Mouse (Mus musculus): ENCODE measurements around the gene Nxn. TPM values are rescaled to one million over a fixed set of nuclear protein-coding genes. Genes with fewer than 3 reads are reported as not detected.

Gene Nxn
- total RNA-seq, 2 experiments from 2014 or later: 11.6 to 12.2 TPM

- no peak overlapping the region for H3K27ac ChIP-seq
- H3K4me3 ChIP-seq: no peak overlapping the region
- no peak for DNase-seq (ENCODE audit: low spot score in 2 of 2)
- peak; percentile 68 for TF ChIP-seq CTCF (conservative IDR thresholded peaks at IDR 0.05)
These were observed 126.5 kb downstream of the Nxn start for GRCm38 (mm10) chr11:76272440-76272839.

DNA sequence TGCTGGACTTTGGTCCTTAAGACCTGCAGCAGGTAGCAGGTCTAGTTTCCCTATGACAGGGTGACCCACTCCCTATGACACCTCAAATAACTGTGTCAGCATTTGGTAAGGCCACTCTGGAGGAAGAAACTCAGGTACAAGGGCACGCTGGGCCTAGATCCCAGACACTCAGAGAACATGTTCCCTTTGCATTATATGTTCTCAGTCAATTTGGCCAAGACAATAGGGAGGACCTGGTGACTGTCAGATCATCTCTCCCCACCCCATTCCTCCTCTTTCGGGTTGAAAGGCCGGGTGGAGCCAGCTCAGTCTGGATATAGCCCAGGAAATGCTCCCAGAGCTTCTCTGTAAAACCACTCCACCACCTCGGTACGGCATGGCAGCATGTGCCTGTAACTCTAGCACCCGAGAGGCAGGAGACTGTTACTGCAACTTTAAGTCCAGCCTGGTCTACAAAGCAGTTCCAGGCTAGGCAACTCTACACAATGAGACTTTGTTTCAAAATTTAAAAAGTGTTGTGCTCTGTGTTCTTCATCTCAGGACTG lies 130.3 kb downstream of the Nxn start:
- Histone ChIP-seq H3K4me3 (no peak overlapping the region), H3K27ac (peak overlapping the region; percentile 62; the same call in 1 of the 2 replicates)
- TF ChIP-seq CTCF (conservative IDR thresholded peaks at IDR 0.05): peak; percentile 36
- no peak for DNase-seq (ENCODE audit: low spot score in 2 of 2)

- Histone ChIP-seq H3K27ac (peak overlapping the region; percentile 75), H3K4me3 (no peak overlapping the region)
- DNase-seq (ENCODE audit: low spot score in 2 of 2): peak; percentile 38 to 50
- TF ChIP-seq CTCF (conservative IDR thresholded peaks at IDR 0.05): no peak
These were observed 130.9 kb downstream of the Nxn start for GRCm38 (mm10) chr11:76268001-76268459.

- no peak for TF ChIP-seq CTCF (conservative IDR thresholded peaks at IDR 0.05)
These were observed 131.4 kb downstream of the Nxn start for GRCm38 (mm10) chr11:76267550-76267949.

GRCm38 (mm10) chr11:76262611-76263351 lies 136.2 kb downstream of the Nxn start:
- Histone ChIP-seq H3K4me3 (no peak overlapping the region), H3K27ac (no peak overlapping the region)
- DNase-seq (ENCODE audit: low spot score in 2 of 2): no peak
- TF ChIP-seq CTCF (conservative IDR thresholded peaks at IDR 0.05): no peak

More at GRCm38 (mm10) chr11:76267550-76267949, 131.4 kb downstream of the Nxn start:
- H3K27ac ChIP-seq: peak overlapping the region; percentile 75
- no peak for DNase-seq (ENCODE audit: low spot score in 2 of 2)
- no peak overlapping the region for H3K4me3 ChIP-seq

DNA sequence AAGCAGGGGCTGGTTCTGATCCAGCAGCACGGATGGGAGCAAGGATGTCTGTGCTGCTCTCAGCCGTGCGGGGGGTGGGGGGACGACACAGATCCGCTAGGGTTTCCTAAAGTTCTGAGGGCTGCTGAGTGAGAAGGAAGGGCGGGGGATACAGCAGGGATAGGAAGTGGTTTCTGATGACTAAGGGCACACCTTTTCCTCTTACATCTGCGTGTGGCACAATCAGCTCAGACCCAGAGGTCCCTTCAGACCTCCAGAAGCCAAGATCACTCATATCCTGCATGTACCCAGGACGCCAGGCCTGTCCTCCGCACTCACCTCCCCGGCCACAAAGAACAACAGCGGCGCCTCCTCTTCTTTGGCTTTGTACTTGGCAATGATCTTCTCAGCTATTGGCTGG lies 137.7 kb downstream of the Nxn start:
- H3K4me3 ChIP-seq: no peak overlapping the region
- TF ChIP-seq CTCF (conservative IDR thresholded peaks at IDR 0.05): no peak
- H3K27ac ChIP-seq: peak overlapping the region; percentile 32; the same call in 1 of the 2 replicates
- no peak for DNase-seq (ENCODE audit: low spot score in 2 of 2)

- DNase-seq (ENCODE audit: low spot score in 2 of 2): peak in 1 of 2 experiments; percentile 17
- Histone ChIP-seq H3K27ac (peak overlapping the region; percentile 32; the same call in 1 of the 2 replicates), H3K4me3 (no peak overlapping the region)
- TF ChIP-seq CTCF (conservative IDR thresholded peaks at IDR 0.05): no peak
These were observed 138.5 kb downstream of the Nxn start for GRCm38 (mm10) chr11:76260208-76261050.

GRCm38 (mm10) chr11:76258511-76258910 lies 140.4 kb downstream of the Nxn start:
- no peak for DNase-seq (ENCODE audit: low spot score in 2 of 2)
- Histone ChIP-seq H3K27ac (peak overlapping the region; percentile 33), H3K4me3 (no peak overlapping the region)
- TF ChIP-seq CTCF (conservative IDR thresholded peaks at IDR 0.05): no peak

GRCm38 (mm10) chr11:76257386-76257785 lies 141.6 kb downstream of the Nxn start:
- DNase-seq (ENCODE audit: low spot score in 2 of 2): no peak
- H3K27ac ChIP-seq: no peak overlapping the region
- TF ChIP-seq CTCF (conservative IDR thresholded peaks at IDR 0.05): no peak
- H3K4me3 ChIP-seq: no peak overlapping the region

- peak overlapping the region; percentile 46; the same call in 1 of the 2 replicates for H3K27ac ChIP-seq
- DNase-seq (ENCODE audit: low spot score in 2 of 2): no peak
- no peak for TF ChIP-seq CTCF (conservative IDR thresholded peaks at IDR 0.05)
- no peak overlapping the region for H3K4me3 ChIP-seq
These were observed 142.8 kb downstream of the Nxn start for GRCm38 (mm10) chr11:76256129-76256528.

DNA sequence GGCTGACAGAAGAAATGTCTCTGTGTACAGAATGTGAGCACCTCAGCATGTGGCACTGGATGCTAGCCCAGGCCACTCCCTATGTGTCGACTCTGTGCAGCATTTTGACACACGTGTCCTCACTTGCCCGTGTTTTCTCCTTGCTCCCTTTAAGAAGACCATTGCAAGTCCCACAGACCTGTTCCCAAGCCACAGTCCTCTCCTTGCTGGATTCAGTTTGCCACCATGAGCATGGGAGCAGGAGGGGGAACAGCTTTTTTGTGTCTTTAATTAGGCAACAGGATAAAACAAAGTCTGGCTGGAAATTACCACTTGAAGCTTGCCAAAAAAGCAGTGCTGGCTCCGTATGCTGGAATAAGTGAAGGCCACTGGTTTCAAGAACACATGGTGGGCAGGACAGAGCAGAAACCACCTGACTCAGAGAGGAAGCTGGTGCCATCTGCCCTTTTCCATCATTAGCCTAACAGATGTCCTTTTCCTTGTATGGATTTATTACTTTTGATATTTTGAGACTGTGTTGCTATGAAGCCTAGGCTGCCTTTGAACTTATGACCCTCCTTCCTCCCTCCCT lies 143.4 kb downstream of the Nxn start:
- no peak overlapping the region for H3K4me3 ChIP-seq
- peak; percentile 38 to 77 for DNase-seq (ENCODE audit: low spot score in 2 of 2)
- peak overlapping the region; percentile 46; the same call in 1 of the 2 replicates for H3K27ac ChIP-seq
- TF ChIP-seq CTCF (conservative IDR thresholded peaks at IDR 0.05): no peak

DNA sequence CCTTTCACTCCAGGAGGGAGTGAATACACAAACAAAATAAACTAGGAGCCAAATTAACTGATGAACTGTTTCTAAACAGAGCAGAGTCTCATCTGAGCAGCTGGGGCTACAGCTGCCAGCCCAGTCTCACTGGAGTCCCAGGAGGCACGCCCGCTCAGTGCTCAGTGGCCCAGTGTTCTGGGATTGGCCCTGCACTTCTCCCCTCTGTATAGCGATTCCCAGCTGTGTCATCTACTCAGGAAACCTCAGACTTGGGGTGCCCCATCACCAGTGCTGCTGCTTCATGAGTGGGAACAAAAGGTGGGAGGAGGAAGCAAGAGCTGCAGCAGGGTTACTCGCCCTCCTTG lies 145.0 kb downstream of the Nxn start:
- Histone ChIP-seq H3K27ac (no peak overlapping the region), H3K4me3 (no peak overlapping the region)
- no peak for TF ChIP-seq CTCF (conservative IDR thresholded peaks at IDR 0.05)
- DNase-seq (ENCODE audit: low spot score in 2 of 2): no peak
